Mouse (Mus musculus) brown adipose tissue, adult 24 weeks (tissue): ENCODE results near the gene Col10a1. TPM values are rescaled to one million over a fixed set of nuclear protein-coding genes. Genes with fewer than 3 reads are reported as not detected.

Experiments
- polyA plus RNA-seq: library from polyadenylated mRNA; stranded (reverse); fragments of >200 nt; gene quantifications from 2 replicates; pipeline ENCODE4 v1.2.4, GENCODE M21; 2012; ENCODE audit not compliant: missing spikeins, insufficient read depth, insufficient read length

Col10a1 gene
- polyA plus RNA-seq, 1 experiment: not detected

Other genes with a start within 250 kb of the Col10a1 start
- gene Dse, start 182.3 kb upstream of the Col10a1 start, polyA plus RNA-seq: 5.7 and 8.3 TPM in 2 replicates
- 26.1 and 34.6 TPM in 2 replicates for gene Tspyl1, start 107.8 kb upstream of the Col10a1 start, polyA plus RNA-seq
- gene Tspyl4, start 92.5 kb upstream of the Col10a1 start, polyA plus RNA-seq: 2.6 and 6.0 TPM in 2 replicates
- 19.9 and 21.1 TPM in 2 replicates for gene Nt5dc1, start 28.6 kb downstream of the Col10a1 start, polyA plus RNA-seq
- 1.0 and 3.7 TPM in 2 replicates for gene Frk, start 93.4 kb downstream of the Col10a1 start, polyA plus RNA-seq